Mouse (Mus musculus) lung, postnatal 25 days (tissue): ENCODE results near the gene Adcy4.

Experiments
- DNase-seq: peaks from one replicate; pipeline ENCODE4 v3.0.0; 2022; ENCODE audit warnings: low spot score

The Adcy4 gene

DNA sequence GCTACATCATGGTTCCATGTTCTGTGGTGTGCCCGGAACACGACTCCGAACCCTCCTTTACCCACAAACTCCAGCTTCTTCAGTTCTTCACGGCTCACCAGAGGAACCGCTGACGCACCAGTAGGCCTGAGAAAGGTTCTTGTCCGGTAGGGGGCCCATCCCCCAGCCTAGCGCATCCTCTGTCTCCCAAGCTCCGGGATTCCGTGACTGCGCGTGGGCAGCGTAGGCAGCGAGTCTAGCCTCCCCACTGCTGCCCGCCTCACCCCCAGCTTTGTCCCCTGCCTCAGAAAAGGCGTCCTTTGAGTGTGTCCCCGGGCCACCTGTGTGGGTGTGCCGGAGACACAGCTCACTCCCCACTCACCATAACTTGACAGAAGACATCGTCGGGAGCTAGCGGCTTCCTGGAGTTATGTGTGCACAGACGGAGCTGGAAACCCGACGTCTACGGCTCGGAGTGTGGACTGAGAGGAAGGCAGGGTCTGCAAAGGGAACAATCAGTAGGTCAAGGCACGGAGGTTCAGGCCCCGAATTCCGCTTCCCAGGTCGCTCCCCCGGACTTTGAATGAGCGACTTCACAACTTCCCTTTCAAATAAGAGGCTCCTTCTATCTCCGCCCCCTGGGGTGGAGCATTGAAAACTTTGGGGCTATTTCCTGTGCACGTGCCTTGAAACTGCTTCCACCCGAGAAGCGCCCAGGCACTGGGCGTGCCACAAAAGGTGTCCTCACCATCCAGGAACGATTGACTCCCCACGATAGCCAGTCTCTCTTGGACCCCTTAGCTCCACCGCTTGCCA lies 4.6 kb upstream of the Adcy4 start, which contains the start of gene Ripk3:
Gene Ripk3 (minus strand): TSS at position 610 of the 795 bp plus-strand sequence.
- peak; percentile 64 for DNase-seq

DNA sequence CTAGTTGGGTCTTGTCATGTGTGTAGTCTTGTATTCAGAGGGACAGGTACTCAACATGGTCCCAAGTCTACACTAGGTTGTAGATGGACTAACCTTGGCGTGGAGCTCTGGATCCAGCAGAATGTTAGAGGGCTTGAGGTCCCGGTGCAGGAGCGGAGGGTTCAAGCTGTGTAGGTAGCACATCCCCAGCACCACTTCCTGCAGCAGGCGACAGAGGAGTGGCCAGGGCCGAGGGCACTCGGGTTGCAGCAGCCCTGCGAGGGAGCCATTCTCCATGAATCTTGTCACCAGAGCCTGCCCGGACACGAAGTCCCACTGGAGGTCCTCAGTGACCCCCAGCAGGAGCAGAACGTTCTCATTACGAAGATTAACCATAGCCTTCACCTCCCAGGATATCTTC lies 3.8 kb upstream of the Adcy4 start:
- no peak for DNase-seq

DNA sequence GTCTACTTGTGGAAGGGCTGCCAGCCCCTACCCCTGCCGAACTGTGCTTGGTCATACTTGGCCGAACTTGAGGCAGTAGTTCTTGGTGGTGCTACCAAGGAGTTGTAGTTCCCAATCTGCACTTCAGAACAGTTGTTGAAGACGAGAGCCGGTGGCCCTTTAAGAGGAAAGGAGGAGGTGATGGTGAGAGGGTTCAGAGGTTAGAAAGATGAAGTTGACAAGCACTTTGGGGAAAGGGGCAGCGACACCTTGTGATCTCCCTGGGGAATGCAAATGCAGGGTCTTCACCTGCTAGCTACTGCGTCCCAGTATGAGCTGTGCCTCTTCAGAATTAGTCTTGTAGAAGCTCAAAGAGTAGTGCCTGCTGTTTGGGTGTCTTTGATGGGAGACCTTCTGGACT lies 1.3 kb upstream of the Adcy4 start:
- DNase-seq: no peak

DNA sequence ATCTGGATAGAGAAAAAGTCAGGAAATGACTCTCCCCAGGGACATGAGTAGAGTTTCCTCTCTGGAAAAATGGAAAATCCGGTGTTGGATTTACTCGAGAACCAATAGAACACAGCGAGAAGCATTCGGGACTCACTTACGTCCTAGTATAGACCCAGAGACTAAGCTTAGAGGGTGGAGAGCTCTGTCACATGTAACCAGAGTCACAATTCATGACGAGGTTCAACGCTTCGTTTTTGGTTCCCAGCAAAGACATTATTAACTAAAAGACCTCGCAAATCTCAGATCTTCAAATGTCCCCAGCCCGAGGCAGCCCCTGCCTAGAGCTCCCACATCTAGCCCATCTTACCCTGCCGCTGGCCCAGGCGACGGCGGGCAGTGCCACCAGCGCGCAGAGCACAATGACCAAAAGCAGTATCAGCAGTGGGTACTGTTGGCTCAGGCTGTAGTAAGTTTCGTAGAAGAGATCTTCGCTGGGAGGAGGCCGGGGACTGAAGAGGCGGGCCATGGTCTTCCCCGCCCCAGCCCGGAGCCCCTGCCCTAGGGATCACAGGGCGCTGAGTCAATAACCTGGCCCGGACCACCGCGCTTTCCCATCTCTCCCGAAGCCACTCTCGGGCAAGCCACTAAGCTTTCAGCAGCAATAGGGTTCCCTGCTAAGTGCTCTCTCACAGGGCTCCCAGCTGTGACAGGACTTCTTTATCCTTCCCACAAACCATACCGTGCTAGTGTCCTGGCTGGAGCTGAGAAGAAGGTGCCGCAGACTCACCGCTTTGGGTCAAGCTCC lies 531 bp downstream of the Adcy4 start:
- DNase-seq: peak; percentile 72

DNA sequence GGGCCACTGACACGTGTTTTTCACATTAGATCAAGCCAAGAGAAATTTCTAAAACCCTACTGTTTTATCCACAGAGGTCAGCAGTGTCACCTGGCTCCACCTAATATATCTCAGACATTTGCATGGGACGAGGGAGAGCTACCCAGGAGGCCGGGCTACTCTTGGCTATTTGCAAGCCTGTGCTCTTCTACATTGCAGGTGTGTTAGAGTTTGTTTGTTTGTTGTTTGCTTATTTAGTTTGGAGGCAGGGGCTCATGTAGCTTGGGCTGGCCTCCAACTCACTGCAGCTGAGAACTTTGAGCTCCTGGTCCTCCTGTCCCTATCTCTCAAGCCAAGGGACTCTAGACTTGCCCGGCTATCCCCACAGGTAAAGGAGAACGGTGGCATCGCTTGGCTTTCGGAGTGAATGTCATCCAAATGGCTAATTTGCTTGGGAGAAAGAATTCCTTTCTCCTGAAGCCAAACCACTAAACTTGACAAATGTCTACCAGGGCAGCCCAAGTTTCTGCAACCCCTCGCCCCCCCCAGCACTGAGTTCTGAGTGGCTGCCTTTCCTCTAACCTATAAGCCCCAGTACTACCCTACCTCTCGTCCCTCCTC lies 1.4 kb downstream of the Adcy4 start:
- no peak for DNase-seq

DNA sequence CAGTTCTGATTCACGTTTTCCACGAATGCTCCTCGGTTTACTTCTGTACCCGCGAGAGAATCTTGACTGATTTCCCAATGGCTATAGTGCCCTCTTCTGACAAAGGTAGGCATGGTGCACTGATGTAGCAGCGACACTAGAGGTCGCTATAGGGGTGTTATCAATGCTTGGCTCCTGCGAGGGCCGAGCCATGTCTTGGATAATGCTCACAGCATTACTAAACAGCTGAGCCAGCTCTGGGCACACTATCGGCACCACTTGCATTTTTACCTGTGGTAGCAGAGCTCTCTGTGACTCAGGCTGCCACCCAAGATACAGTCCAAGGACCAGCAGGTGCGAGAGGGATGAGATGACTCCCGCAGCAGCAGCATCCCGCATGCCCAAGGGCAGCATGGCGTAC lies 2.6 kb downstream of the Adcy4 start:
- peak; percentile 83 for DNase-seq

DNA sequence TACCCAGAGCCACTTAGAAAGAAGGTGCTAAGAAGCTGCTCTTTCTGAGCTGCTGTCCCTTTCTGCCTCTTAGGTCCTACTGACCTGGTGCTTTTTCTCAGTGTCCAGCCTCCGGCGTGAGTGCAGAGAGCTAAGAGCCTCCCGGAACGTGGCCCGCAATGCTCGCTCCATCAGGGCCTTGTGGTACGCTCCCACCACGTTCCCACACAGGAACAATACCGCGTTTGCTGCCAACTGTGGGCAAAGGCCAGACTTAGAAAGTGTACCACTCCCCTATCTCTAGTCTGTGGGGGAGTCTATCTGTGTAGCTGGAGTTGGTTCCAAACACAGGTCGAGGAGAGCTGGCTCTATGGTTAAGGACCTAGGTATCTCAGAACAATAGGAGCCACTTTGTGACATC lies 3.2 kb downstream of the Adcy4 start:
- DNase-seq: no peak

DNA sequence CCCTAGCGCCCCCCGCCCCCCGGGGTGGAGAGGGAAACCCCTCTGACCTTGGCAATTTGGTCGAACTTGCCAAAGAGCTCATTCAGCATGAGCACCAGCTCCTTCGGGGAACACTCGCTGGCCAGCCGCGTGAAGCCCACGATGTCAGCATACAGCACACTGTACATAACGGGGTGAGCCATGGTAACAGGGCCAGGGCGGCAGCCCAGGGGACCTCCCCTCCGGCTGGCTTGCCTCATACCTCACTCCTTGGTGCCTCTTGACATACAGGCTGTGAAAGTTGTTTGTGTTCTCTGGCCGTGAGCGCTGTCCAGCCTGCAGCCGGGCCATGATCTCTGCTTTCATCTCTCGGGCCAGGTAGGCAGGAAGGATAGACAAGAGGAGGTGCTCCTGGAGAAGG lies 4.2 kb downstream of the Adcy4 start:
- no peak for DNase-seq

DNA sequence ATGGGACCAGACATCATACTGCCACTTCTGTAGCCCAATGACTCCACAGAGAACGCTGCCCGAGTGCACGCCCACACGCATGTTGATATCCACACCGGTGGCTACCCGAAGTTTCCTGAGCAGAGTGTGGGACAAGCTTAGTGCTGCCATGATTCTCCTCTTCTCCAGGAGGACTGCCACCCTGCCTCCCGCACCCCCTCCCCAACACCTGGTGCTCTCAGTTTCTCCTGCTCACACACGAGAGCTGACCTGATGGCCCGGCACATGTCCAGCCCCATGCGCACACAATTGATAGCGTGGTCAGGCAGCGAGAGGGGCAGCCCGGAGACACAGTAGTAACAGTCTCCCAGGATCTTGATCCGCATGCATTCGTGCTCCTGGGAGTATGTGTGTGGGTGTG lies 5.2 kb downstream of the Adcy4 start:
- no peak for DNase-seq

DNA sequence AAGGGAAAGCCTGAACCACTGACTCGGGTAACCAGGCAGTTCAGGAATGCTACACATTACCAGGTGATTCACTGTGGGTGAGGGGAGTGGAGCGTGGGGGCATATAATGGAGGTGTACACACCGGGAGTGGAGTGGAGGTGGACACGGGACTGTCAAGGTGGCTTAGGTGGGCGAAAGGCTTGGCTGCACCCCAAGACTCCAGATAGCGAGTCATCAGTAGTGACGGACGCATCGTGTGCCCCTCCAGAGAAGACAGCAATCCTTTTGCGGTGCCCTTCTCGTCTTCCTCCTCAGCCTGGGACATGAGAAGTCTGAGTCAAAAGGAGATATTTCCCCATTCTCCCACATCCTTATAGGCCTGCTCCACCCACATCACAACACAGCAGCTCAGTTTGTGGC lies 6.1 kb downstream of the Adcy4 start:
- no peak for DNase-seq

DNA sequence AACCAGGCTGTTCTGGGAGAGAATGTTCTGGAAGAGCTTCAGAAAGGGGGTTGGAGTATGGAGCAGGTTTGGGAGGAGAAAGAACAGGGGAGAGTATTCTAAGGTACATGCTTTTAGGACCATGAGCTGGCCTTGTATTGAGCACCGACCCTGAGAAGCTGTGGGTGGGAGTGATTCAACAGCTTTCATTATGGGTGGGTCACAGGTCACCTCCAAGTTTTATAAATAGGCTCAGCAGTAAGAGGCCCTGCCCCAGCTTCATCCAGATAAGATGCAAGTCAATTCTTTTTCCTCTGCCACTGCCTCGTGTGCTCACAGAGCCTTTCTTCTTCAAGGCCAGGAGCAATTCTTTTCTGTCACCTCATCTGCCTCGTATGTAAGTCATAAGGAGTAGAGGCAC lies 6.7 kb downstream of the Adcy4 start:
- no peak for DNase-seq

DNA sequence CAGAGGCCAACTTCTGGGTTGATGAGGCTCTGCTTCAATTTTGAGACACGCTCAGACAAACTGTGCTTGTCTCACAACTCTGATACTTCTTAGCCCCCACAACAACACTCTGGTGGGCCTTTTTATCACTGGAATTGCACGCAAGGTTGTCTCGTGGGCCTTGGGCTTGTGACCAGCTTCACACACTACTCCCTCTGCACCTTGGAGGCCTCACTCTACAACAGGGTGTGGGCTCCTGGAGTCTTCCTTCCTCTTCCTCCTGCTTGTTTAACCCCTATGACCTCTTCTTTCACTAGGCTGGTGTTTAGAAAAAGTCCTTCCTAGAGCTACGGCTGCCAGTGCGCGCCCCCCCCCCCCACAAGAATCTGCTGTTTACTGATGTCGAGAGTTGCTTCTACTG lies 7.2 kb downstream of the Adcy4 start:
- no peak for DNase-seq

DNA sequence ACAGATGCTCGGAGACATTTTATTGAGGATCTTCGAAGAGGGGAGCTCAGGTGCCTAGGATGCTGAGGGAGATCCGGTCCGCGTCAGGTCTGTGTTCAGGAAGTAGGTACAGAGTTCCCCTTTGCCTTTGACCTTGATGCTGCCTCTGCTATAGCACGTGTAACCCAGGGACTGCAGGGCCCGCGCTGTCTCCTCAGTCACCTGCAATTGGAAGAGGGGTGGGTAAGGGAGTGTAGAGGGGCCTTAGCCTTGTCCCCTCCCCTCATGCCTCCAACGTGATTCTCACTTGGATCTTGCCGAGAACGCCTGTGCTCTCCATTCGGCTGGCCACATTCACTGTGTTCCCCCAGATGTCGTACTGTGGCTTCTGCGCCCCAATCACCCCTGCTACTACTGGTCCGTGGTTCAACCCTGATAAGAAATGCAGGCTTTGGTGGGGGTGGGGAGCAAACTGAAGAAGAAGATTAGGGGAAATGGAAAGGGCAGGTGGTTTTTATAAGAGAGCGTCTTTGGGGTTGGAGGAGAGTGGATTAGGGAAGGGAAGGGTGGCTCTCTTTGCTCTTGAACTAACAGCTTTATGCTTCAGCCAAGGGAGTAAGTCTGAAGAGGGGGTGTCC lies 14.7 kb downstream of the Adcy4 start:
- no peak for DNase-seq

DNA sequence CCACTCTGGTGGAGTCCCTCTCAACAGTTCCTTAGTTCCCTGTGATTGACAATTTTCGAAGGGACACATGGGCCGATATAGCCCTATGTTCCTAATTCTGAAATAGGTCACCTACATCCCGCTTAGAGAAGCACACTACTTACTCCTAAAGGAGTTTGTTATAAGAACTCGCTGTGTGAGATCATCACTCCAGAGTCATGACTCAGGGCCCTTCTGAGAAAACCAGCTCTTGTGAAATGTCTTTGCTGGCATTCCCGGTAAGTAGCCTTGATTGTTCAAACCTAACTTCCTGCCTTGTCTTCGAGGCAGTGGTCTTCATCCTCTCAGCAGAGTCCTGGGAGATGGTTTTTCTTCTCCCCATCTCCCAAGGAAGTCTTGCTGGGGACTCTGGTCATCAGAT lies 15.3 kb downstream of the Adcy4 start:
- DNase-seq: peak; percentile 52

DNA sequence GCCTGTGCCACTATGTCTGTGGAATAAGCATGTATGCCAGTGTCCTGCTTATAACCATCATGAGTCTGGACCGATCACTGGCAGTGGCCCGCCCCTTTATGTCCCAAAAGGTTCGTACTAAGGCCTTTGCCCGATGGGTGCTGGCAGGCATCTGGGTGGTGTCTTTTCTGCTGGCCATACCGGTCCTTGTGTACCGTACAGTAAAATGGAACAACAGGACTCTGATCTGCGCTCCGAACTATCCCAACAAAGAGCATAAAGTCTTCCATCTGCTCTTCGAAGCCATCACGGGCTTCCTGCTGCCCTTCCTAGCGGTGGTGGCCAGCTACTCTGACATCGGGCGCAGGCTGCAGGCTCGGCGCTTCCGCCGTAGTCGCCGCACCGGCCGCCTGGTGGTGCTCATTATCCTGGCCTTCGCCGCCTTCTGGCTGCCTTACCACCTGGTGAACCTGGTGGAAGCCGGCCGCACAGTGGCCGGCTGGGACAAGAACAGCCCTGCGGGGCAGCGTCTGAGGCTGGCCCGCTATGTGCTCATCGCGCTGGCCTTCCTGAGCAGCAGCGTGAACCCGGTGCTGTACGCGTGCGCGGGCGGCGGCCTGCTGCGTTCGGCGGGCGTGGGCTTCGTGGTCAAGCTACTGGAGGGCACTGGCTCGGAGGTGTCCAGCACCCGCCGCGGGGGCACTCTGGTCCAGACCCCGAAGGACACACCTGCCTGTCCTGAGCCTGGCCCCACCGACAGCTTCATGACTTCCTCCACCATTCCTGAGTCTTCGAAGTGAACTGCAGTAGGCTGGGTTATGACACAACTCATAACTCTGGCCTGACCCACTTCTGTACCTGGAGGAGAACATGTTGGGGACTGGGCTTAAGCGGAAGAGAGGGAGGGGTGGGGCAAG lies 16.1 kb downstream of the Adcy4 start:
- peak; percentile 59 for DNase-seq

DNA sequence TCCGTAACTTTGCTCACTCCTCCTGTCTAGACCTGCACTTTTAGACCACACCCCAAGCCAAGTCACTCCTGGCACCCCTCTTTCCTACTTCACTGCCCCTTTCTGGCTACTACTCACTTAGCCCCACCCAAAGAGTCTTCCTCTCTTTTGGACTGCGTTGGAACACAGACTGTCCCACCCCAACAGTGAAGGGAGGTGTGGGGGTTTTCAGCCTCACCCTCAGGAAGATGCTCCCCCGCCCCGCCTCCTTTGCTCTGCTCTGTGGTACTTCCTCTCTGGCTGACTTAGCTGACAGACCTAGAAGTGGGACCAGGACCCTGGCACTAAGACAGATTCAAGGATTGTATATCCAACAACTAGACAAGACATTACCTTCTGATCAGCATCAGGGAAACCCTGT lies 18.2 kb downstream of the Adcy4 start, which contains the start of gene Ltb4r1:
Gene Ltb4r1 (plus strand): TSS at position 267 of the 400 bp plus-strand sequence.
- DNase-seq: no peak

DNA sequence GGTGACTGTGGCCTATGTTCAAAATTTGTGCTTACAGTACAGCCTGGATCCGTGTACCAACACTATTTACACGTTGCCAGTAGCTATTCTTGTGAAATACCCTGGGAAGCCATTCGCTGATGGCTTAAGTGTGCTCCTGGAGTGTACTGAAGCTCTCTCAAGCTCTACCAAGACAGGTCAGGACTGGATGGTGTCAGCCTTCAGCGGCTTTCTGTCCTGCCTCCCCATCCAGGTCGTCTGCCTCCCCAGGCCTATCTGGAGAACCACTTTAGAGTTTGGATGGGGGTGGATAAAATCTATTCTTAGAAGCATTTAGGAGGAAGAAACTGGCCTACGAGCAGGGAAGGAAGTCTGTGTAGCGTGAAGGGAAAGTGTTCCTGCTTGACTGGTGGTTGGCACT lies 20.7 kb downstream of the Adcy4 start:
- DNase-seq: peak; percentile 74

DNA sequence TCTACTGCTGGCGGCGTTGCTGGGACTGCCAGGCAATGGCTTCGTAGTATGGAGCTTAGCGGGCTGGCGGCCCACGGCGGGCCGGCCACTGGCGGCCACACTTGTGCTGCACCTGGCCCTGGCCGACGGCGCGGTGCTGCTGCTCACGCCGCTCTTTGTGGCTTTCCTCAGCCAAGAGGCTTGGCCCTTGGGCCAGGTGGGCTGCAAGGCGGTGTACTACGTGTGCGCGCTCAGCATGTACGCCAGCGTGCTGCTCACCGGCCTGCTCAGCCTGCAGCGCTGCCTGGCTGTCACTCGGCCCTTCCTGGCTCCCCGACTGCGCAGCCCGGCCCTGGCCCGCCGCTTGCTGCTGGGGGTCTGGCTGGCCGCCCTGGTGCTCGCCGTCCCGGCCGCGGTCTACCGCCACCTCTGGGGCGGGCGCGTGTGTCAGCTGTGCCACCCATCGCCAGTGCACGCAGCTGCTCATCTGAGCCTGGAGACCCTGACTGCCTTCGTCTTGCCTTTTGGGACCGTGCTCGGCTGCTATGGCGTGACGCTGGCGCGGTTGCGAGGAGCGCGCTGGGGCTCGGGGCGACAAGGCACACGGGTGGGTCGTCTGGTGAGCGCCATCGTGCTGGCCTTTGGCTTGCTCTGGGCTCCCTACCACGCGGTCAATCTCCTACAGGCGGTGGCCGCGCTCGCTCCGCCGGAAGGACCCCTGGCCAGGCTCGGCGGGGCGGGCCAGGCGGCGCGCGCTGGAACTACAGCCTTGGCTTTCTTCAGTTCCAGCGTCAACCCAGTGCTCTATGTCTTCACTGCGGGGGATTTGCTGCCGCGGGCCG lies 21.7 kb downstream of the Adcy4 start:
- no peak for DNase-seq

DNA sequence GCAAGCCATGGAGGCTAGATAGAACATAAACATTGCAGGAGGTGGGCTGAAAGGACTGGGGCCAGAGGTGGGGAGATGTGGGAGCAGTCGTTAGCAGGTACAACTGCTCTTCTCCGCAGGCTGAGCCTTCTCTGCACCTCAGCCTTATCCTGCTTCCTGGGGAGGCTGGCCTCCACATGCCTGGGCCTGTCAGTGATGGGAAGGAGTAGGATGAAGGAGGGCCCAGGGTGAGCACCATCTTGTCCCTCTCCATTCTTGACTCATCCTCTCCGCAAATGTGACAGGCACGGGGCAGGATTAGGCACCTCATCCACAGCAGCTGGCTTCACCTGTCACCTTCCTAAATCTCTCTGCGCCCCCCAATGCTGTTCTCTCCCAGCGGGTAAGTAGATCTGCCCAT lies 22.7 kb downstream of the Adcy4 start, which contains the start of gene Ltb4r2:
Gene Ltb4r2 (plus strand): TSS at position 266 of the 400 bp plus-strand sequence.
- DNase-seq: no peak

DNA sequence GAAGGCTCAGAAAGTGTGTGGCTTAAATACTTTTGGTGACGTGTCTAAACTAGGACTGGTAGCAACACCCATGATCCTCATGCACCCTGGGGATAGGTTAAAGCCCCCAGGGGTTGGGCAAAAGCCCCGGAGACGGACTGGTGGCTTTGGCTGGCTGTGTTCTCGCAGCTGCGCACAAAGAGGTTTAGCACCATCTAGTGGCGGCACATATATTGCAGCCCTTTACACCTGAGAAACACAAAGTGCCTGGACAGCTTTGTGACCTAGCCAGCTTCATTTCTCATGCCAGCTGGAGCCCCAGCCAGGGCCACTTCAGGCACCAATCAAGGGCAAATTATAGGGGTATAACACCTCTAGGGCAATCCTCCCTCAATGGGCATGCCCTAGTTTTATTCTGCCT lies 23.7 kb downstream of the Adcy4 start:
- DNase-seq: peak; percentile 86
